Mouse (Mus musculus) liver, postnatal 0 days (tissue): ENCODE results near the gene Abhd6.

Source experiments
- CTCF ChIP-seq: sonication (generic); IDR thresholded peaks from 2 replicates; pipeline ENCODE4 v1.5.1; 2016; ENCODE audit warnings: antibody characterized with exemption, low read depth
- EP300 ChIP-seq: IDR thresholded peaks from 2 replicates; pipeline ENCODE4 v1.6.1; 2016; ENCODE audit warnings: antibody characterized with exemption, low read depth, mild to moderate bottlenecking

DNA sequence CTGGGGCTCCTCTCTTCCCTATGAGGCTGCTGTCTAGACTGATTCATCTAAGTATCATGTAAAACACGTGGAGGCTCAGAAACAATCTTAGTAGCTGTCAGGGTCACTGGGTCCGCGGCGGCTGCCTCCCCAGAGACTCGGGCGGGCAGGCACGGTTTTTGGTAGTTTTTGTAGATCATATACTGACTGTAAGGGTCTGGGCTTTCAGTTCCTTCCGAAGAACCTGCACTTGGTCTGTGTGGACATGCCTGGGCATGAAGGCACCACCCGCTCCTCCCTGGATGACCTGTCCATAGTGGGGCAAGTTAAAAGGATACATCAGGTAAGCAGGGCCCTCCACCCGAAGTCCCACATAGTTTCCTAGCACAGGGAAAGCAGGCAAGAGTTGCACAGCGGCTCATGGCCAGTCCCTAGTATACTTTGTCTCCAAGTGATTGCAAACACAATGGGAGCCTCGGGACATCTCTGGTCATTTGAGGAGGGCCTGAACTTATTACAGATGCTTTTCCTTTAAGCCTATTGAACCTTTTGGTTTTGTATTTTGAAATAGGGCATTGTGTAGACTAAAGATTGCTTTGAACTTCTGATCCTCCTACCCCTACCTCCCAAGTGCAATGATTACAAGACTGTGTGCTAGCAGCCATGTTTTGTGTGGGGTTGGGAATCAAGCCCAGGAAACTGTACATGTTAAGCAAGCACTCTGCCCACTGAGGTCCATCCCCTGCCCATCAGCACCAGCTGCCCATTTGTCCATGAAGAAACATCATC is 38.4 kb downstream of the Abhd6 start:
- TF ChIP-seq CTCF (no peak), EP300 (no peak)
